In the genomic region with DNA sequence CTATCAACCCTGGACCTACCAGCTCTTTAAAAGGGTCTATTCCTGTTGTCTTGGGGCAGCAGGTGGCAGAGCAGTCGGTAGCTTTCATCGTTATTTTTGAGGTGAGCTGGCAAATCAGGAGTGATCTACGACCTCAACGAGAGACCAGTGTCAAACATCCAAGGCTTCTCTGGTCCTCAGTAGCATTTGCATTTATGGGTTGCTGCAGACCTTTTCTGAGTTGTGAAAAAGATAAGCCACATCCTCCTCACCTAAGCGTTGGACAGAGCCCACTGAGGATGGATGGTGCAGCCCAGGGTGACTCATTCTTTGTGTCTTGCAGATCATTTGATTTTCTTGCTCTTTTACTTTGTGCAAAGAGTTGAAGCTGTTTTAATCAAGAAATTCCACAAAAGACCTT, we compare ENCODE assay signal across 8 mouse cellular contexts. TPM values are rescaled to one million over a fixed set of nuclear protein-coding genes. Genes with fewer than 3 reads are reported as not detected.
DNase-seq lines count a peak whose midpoint lies in the region; ATAC-seq and TF ChIP-seq lines count a peak whose summit lies in the region.

No protein-coding gene starts in this region.

- peaks cover 10% of the 10 kb centered on the region for H3K4me1 ChIP-seq in heart, embryonic 16.5 days (ENCODE audit: control insufficient read depth, insufficient read depth, low read length)
- H3K4me1 ChIP-seq in MEL (ENCODE audit: control insufficient read depth in 1 of 2, insufficient read depth in 2 of 2, low read length in 2 of 2), result peaks cover 3 to 7% of the 10 kb centered on the region in 2 experiments; a peak in 2 of 4 replicates
- H3K4me1 ChIP-seq in forebrain, embryonic 14.5 days (ENCODE audit: control insufficient read depth, insufficient read depth, low read length), result peaks cover 9% of the 10 kb centered on the region
- H3K4me1 ChIP-seq in liver, embryonic 13.5 days (replicated peaks), result peaks cover 28% of the 10 kb centered on the region
- peaks cover 5% of the 10 kb centered on the region for H3K4me1 ChIP-seq in stomach, embryonic 16.5 days (ENCODE audit: control insufficient read depth, insufficient read depth, low read length)

- no peaks in the 10 kb centered on the region for H3K27me3 ChIP-seq in heart, embryonic 16.5 days (ENCODE audit: control insufficient read depth, insufficient read depth, low read length)
- H3K27me3 ChIP-seq in MEL (ENCODE audit: control insufficient read depth in 1 of 2, insufficient read depth in 2 of 2, low read length in 2 of 2), result no peaks in the 10 kb centered on the region
- no peaks in the 10 kb centered on the region for H3K27me3 ChIP-seq in forebrain, embryonic 14.5 days (replicated peaks; ENCODE audit: control insufficient read depth, insufficient read depth, low read length)
- no peaks in the 10 kb centered on the region for H3K27me3 ChIP-seq in liver, embryonic 13.5 days
- H3K27me3 ChIP-seq in stomach, embryonic 16.5 days (ENCODE audit: control insufficient read depth, insufficient read depth, low read length), result no peaks in the 10 kb centered on the region

- no peak for DNase-seq in heart, adult 9 months (ENCODE audit: low spot score in 2 of 2)
- no peak for DNase-seq in MEL (ENCODE audit: low read depth, low spot score)
- no peak for DNase-seq in forebrain, embryonic 14.5 days (ENCODE audit: low spot score)
- DNase-seq in liver, embryonic 13.5 days, result no peak
- no peak for DNase-seq in urinary bladder, adult 18-20 months (ENCODE audit: low spot score in 2 of 2)
- DNase-seq in frontal cortex, postnatal 10 days (ENCODE audit: low spot score in 2 of 2), result no peak

- no peak for ATAC-seq in heart, embryonic 16.5 days (replicated peaks; ENCODE audit: extremely low read depth, insufficient read depth, low FRiP score)
- ATAC-seq in forebrain, embryonic 14.5 days, result 0 out of 2 replicates have a peak, but pooled peaks have one; percentile 1
- 0 out of 2 replicates have a peak, but pooled peaks have one; percentile 3 for ATAC-seq in liver, embryonic 13.5 days (ENCODE audit: low read depth)
- ATAC-seq in stomach, embryonic 16.5 days (ENCODE audit: insufficient read depth, low FRiP score), result no peak

- H3K9ac ChIP-seq in heart, embryonic 16.5 days (ENCODE audit: low read length), result peak overlapping the region; percentile 98
- peak overlapping the region; percentile 71 for H3K9ac ChIP-seq in MEL (ENCODE audit: control insufficient read depth, low read depth, low read length, poor library complexity, severe bottlenecking)
- peak overlapping the region; percentile 95 for H3K9ac ChIP-seq in forebrain, embryonic 14.5 days (ENCODE audit: low read length)
- H3K9ac ChIP-seq in liver, embryonic 13.5 days, result peak overlapping the region; percentile 87
- H3K9ac ChIP-seq in stomach, embryonic 16.5 days (ENCODE audit: low read length), result peak overlapping the region; percentile 88

- WGBS in heart, embryonic 16.5 days, result 2% methylated on average over 5 of the region's 5 CpGs
- 4% methylated on average over 5 of the region's 5 CpGs for WGBS in forebrain, embryonic 14.5 days
- 1% methylated on average over 5 of the region's 5 CpGs for WGBS in liver, embryonic 13.5 days (ENCODE audit: insufficient replicate concordance)
- WGBS in stomach, embryonic 16.5 days, result 4% methylated on average over 5 of the region's 5 CpGs

- TF ChIP-seq CTCF in MEL (IDR thresholded peaks at IDR 0.05 in 2 of 3, conservative IDR thresholded peaks at IDR 0.05 in 1 of 3; ENCODE audit: control insufficient read depth in 1 of 3, insufficient read depth in 1 of 3, low read depth in 2 of 3, low read length in 3 of 3, poor library complexity in 1 of 3, severe bottlenecking in 1 of 3), result no peak

- H3K27ac ChIP-seq in heart, embryonic 16.5 days (ENCODE audit: low read length), result peak overlapping the region; percentile 89; the same call in 1 of the 2 replicates
- H3K27ac ChIP-seq in MEL (ENCODE audit: control insufficient read depth, low read depth, low read length), result peak overlapping the region; percentile 57
- peak overlapping the region; percentile 86; the same call in 1 of the 2 replicates for H3K27ac ChIP-seq in forebrain, embryonic 14.5 days (ENCODE audit: low read depth, low read length)
- peak overlapping the region; percentile 86 for H3K27ac ChIP-seq in liver, embryonic 13.5 days
- H3K27ac ChIP-seq in stomach, embryonic 16.5 days (ENCODE audit: low read length), result peak overlapping the region; percentile 86; the same call in 1 of the 2 replicates

- no peak for TF ChIP-seq RAD21 in MEL (IDR thresholded peaks at IDR 0.05; ENCODE audit: low read depth, low read length)

- no peak for TF ChIP-seq EP300 in MEL (IDR thresholded peaks at IDR 0.05; ENCODE audit: low read depth in 1 of 2, low read length in 2 of 2)

- TF ChIP-seq POLR2A in MEL (IDR thresholded peaks at IDR 0.05; ENCODE audit: control insufficient read depth in 1 of 2, insufficient read depth in 1 of 2, low read depth in 1 of 2, low read length in 2 of 2, poor library complexity in 1 of 2), result no peak

- peaks cover 15% of the 10 kb centered on the region for H3K79me2 ChIP-seq in MEL (ENCODE audit: control insufficient read depth, insufficient read depth, low read length, poor library complexity)

- H3K4me2 ChIP-seq in heart, embryonic 16.5 days (ENCODE audit: low read depth, low read length), result peak overlapping the region; percentile 97
- peak overlapping the region; percentile 90 for H3K4me2 ChIP-seq in forebrain, embryonic 14.5 days (ENCODE audit: low read length)
- peak overlapping the region; percentile 87 for H3K4me2 ChIP-seq in liver, embryonic 13.5 days
- peak overlapping the region; percentile 79 for H3K4me2 ChIP-seq in stomach, embryonic 16.5 days (ENCODE audit: low read depth, low read length)

- peak overlapping the region; percentile 98 for H3K4me3 ChIP-seq in heart, embryonic 16.5 days (ENCODE audit: low read length)
- H3K4me3 ChIP-seq in MEL (ENCODE audit: control insufficient read depth in 1 of 2, insufficient read depth in 1 of 2, low read depth in 2 of 2, low read length in 2 of 2), result peak overlapping the region; percentile 88 to 99
- peak overlapping the region; percentile 92 for H3K4me3 ChIP-seq in forebrain, embryonic 14.5 days (ENCODE audit: low read depth, low read length)
- H3K4me3 ChIP-seq in liver, embryonic 13.5 days (replicated peaks), result peak overlapping the region; percentile 91
- H3K4me3 ChIP-seq in stomach, embryonic 16.5 days (replicated peaks; ENCODE audit: low read length), result peak overlapping the region; percentile 94

- no peaks in the 10 kb centered on the region for H3K9me3 ChIP-seq in heart, embryonic 16.5 days (replicated peaks; ENCODE audit: control insufficient read depth, low read length)
- no peaks in the 10 kb centered on the region for H3K9me3 ChIP-seq in MEL (replicated peaks; ENCODE audit: insufficient read depth, low read length)
- H3K9me3 ChIP-seq in forebrain, embryonic 14.5 days (replicated peaks; ENCODE audit: control insufficient read depth, low read length), result no peaks in the 10 kb centered on the region
- no peaks in the 10 kb centered on the region for H3K9me3 ChIP-seq in liver, embryonic 13.5 days (replicated peaks)
- H3K9me3 ChIP-seq in stomach, embryonic 16.5 days (replicated peaks; ENCODE audit: control insufficient read depth, low read length), result no peaks in the 10 kb centered on the region

- H3K36me3 ChIP-seq in heart, embryonic 16.5 days (ENCODE audit: control insufficient read depth, insufficient read depth), result no peaks in the 10 kb centered on the region
- peaks cover 0 to 9% of the 10 kb centered on the region in 2 experiments; a peak in 2 of 4 replicates for H3K36me3 ChIP-seq in MEL (ENCODE audit: control insufficient read depth in 1 of 2, insufficient read depth in 2 of 2, low read length in 2 of 2)
- no peaks in the 10 kb centered on the region for H3K36me3 ChIP-seq in forebrain, embryonic 14.5 days (ENCODE audit: control insufficient read depth, insufficient read depth, low read length)
- H3K36me3 ChIP-seq in liver, embryonic 13.5 days, result no peaks in the 10 kb centered on the region; the same call in 1 of the 2 replicates
- H3K36me3 ChIP-seq in stomach, embryonic 16.5 days (ENCODE audit: control insufficient read depth, insufficient read depth, low read length), result no peaks in the 10 kb centered on the region

RNA-seq across cellular contexts. Expression of a gene that starts 0.5 kb away (rescaled TPM):
- polyA plus RNA-seq in heart, embryonic 16.5 days (2015; fragmentation: Nextera tagmentation; extraction: Ambion mirVana), result 63.6 and 65.8 TPM in 2 replicates
- 65.1 and 79.6 TPM in 2 replicates for total RNA-seq in MEL (2012; rRNA removed)
- polyA plus RNA-seq in MEL (2012; ENCODE audit: insufficient read depth in 1 of 2, insufficient read length in 2 of 2, low read depth in 1 of 2, low replicate concordance in 2 of 2, missing spikeins in 1 of 2), result 10 to 100 TPM in 1 of 2 experiments, not detected in 1; 61.6 TPM
- polyA plus RNA-seq in forebrain, embryonic 14.5 days (2014; fragmentation: Nextera tagmentation; extraction: Ambion mirVana), result 42.2 and 43.1 TPM in 2 replicates
- polyA plus RNA-seq in liver, embryonic 13.5 days (2015; fragmentation: Nextera tagmentation; extraction: Ambion mirVana), result 14.2 and 14.3 TPM in 2 replicates
- 66.4 and 75.2 TPM in 2 replicates for polyA plus RNA-seq in stomach, embryonic 16.5 days (2015; fragmentation: Nextera tagmentation; extraction: Ambion mirVana)

RNA-seq across cellular contexts. Expression of a gene that starts 0.9 kb away (rescaled TPM):
- polyA plus RNA-seq in heart, embryonic 16.5 days (2015; fragmentation: Nextera tagmentation; extraction: Ambion mirVana), result 10.0 and 10.9 TPM in 2 replicates
- 11.4 TPM in 2 replicates for total RNA-seq in MEL (2012; rRNA removed)
- 10 to 100 TPM in 1 of 2 experiments, not detected in 1; 11.8 TPM for polyA plus RNA-seq in MEL (2012; ENCODE audit: insufficient read depth in 1 of 2, insufficient read length in 2 of 2, low read depth in 1 of 2, low replicate concordance in 2 of 2, missing spikeins in 1 of 2)
- polyA plus RNA-seq in forebrain, embryonic 14.5 days (2014; fragmentation: Nextera tagmentation; extraction: Ambion mirVana), result 5.7 and 5.8 TPM in 2 replicates
- polyA plus RNA-seq in liver, embryonic 13.5 days (2015; fragmentation: Nextera tagmentation; extraction: Ambion mirVana), result 11.6 and 12.5 TPM in 2 replicates
- polyA plus RNA-seq in stomach, embryonic 16.5 days (2015; fragmentation: Nextera tagmentation; extraction: Ambion mirVana), result 17.8 TPM in 2 replicates

RNA-seq across cellular contexts. Expression of a gene that starts 34.3 kb away (rescaled TPM):
- 47.7 and 54.6 TPM in 2 replicates for polyA plus RNA-seq in heart, embryonic 16.5 days (2015; fragmentation: Nextera tagmentation; extraction: Ambion mirVana)
- total RNA-seq in MEL (2012; rRNA removed), result 7.5 and 7.7 TPM in 2 replicates
- polyA plus RNA-seq in MEL (2012; ENCODE audit: insufficient read depth in 1 of 2, insufficient read length in 2 of 2, low read depth in 1 of 2, low replicate concordance in 2 of 2, missing spikeins in 1 of 2), result 1 to 10 TPM in 1 of 2 experiments, not detected in 1; 6.5 TPM
- polyA plus RNA-seq in forebrain, embryonic 14.5 days (2014; fragmentation: Nextera tagmentation; extraction: Ambion mirVana), result 35.1 and 36.2 TPM in 2 replicates
- 32.3 and 37.9 TPM in 2 replicates for polyA plus RNA-seq in liver, embryonic 13.5 days (2015; fragmentation: Nextera tagmentation; extraction: Ambion mirVana)
- 48.9 and 49.8 TPM in 2 replicates for polyA plus RNA-seq in stomach, embryonic 16.5 days (2015; fragmentation: Nextera tagmentation; extraction: Ambion mirVana)

RNA-seq across cellular contexts. Expression of a gene that starts 38.6 kb away (rescaled TPM):
- polyA plus RNA-seq in heart, embryonic 16.5 days (2015; fragmentation: Nextera tagmentation; extraction: Ambion mirVana), result 27.6 and 28.9 TPM in 2 replicates
- total RNA-seq in MEL (2012; rRNA removed), result 3.0 and 3.7 TPM in 2 replicates
- polyA plus RNA-seq in MEL (2012; ENCODE audit: insufficient read depth in 1 of 2, insufficient read length in 2 of 2, low read depth in 1 of 2, low replicate concordance in 2 of 2, missing spikeins in 1 of 2), result 1 to 10 TPM in 1 of 2 experiments, not detected in 1; 7.6 TPM
- polyA plus RNA-seq in forebrain, embryonic 14.5 days (2014; fragmentation: Nextera tagmentation; extraction: Ambion mirVana), result 5.2 and 7.4 TPM in 2 replicates
- 23.7 and 28.4 TPM in 2 replicates for polyA plus RNA-seq in liver, embryonic 13.5 days (2015; fragmentation: Nextera tagmentation; extraction: Ambion mirVana)
- polyA plus RNA-seq in stomach, embryonic 16.5 days (2015; fragmentation: Nextera tagmentation; extraction: Ambion mirVana), result 27.0 and 27.6 TPM in 2 replicates

Comparison
In these comparisons a context has a peak if more than half of its experiments do, and no peak if none do; other contexts are left out.
1. ATAC-seq: peak in forebrain, embryonic 14.5 days (single experiment) and liver, embryonic 13.5 days (single experiment); none in heart, embryonic 16.5 days (single experiment) and stomach, embryonic 16.5 days (single experiment).
2. Peak in every context shown above with its lines, with median percentiles within 50 percentile points of each other: H3K27ac ChIP-seq, H3K4me2 ChIP-seq, H3K4me3 ChIP-seq and H3K9ac ChIP-seq.